In the genomic region with DNA sequence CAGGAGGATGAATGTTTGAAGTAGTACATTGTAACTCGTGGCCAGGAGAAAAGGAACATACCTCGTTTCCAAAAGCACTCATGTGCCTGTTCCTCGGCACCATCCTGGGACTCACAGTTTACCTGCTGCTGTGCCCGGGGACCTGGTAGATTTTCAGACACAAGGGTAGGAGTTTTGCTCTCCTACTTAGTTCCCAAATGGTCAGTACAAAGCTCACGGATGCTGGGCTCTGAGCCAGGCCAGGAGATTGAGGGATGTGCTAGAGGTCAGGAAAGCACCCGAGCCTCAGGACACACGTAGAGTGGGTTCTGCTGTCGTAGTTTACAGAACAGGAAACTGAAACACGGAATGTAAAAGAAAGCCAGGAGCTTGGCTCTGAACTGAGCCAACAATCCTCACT, we compare ENCODE assay signal across 17 mouse cellular contexts. TPM values are rescaled to one million over a fixed set of nuclear protein-coding genes. Genes with fewer than 3 reads are reported as not detected.
"Had no signal": no experiment of that assay in that cellular context is flagged by ENCODE, and none has a peak within 500 bp of the region (broad histone marks: within the 10 kb centered on the region; RNA-seq: fewer than 3 reads in every experiment).

No protein-coding gene starts in this region.

- DNase-seq: left cerebral cortex, postnatal 4 days; liver; liver, embryonic 13.5 days; liver, postnatal 0 days; lung, adult 18-20 months; lung, adult 2 months; lung, embryonic 14.5 days; lung, postnatal 10 days; lung, postnatal 14 days; lung, postnatal 36 days; lung, postnatal 4 days; midbrain, embryonic 14.5 days had no signal

RNA-seq across cellular contexts. Expression of gene Shisa6, which starts 29.5 kb away (rescaled TPM):
- total RNA-seq: liver, adult 2 months; megakaryocyte progenitor cell, adult 5-6 weeks; megakaryocyte, adult 5-6 weeks; megakaryocyte-erythroid progenitor cell, adult 5-6 weeks; monocyte, adult 5-6 weeks had no signal
